Mouse (Mus musculus) splenic B cell, adult 2 months (primary cell): Measurements from ENCODE around the gene N4bp2l1.
A peak's percentile ranks its signal among the peaks of the same experiment; 100 is the strongest.

Experiments
- DNase-seq: peaks from one replicate; pipeline ENCODE4 v3.0.0-alpha.2; 2011; ENCODE audit warnings: low read depth, low spot score
- H3K27me3 ChIP-seq: 2 replicates; pipeline ENCODE4 v1.6.1; 2012; ENCODE audit warnings: mild to moderate bottlenecking, low read length, moderate library complexity, mixed read lengths; ENCODE audit not compliant: control insufficient read depth, poor library complexity, insufficient read depth, severe bottlenecking
- H3K36me3 ChIP-seq: 2 replicates; pipeline ENCODE4 v1.6.1; 2012; ENCODE audit warnings: mild to moderate bottlenecking, low read length, moderate library complexity, mixed read lengths; ENCODE audit not compliant: control insufficient read depth, poor library complexity, insufficient read depth, severe bottlenecking

The N4bp2l1 gene

DNA sequence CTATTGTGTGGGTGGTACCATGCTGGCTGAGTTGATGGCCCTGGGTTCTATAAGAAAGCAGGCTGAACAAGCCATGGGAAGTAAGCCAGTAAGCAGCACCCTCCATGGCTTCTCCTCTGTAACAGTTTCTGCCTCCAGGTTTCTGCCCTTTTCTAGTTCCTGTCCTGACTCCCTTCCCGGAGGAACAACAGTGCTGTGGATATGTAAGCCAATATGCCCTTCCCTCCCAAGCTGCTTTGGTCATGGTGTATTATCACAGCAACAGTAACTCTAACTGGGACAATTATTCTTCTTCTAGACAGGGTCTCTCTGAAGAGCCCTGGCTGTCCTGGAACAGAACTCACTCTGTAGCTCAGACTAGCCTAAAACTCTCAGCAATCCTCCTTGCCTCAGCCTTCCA, 14.1 kb upstream of the N4bp2l1 start:
- DNase-seq: no peak
- Histone ChIP-seq H3K27me3 (no peaks in the 10 kb centered on the region), H3K36me3 (no peaks in the 10 kb centered on the region)

DNA sequence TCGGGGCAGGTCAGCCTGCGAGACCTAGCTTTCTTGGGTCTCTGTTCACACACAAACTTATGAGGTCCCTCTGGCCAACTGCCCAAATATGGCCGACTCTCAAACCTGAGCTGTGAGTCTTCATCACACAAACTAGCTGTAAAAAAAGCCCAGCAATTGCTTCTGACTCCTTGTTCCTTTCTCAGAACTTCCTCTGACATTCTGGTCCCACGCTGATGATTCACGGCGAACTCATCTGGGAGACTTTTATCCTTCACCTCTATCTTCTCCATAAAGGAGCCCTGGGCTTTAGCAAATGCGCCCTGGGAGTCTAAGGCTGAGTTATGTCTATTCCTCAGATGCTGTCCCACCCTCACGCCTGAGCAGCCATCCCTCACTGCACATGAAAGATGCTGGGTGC, 10.6 kb upstream of the N4bp2l1 start:
- DNase-seq: no peak
- no peaks in the 10 kb centered on the region for H3K36me3 ChIP-seq
- no peaks in the 10 kb centered on the region for H3K27me3 ChIP-seq

DNA sequence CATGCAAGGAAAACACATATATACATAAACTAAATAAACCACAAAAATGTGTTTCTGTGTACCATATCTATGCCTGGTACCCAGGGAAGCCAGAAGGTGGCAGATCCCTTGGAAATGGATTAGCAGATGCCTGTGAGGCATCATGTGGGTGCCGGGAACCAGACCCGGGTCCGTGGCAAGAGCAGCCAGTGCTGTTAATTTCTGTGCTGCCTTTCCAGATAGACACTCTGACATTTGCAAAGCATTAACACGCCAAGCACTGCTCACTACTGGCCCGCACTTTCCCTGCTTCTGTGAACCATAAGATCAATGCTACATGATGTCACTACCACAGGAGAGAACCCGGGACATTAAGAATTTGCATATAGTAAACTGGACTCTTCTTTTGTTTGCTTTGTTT, 9.1 kb upstream of the N4bp2l1 start:
- Histone ChIP-seq H3K27me3 (no peaks in the 10 kb centered on the region), H3K36me3 (no peaks in the 10 kb centered on the region)

DNA sequence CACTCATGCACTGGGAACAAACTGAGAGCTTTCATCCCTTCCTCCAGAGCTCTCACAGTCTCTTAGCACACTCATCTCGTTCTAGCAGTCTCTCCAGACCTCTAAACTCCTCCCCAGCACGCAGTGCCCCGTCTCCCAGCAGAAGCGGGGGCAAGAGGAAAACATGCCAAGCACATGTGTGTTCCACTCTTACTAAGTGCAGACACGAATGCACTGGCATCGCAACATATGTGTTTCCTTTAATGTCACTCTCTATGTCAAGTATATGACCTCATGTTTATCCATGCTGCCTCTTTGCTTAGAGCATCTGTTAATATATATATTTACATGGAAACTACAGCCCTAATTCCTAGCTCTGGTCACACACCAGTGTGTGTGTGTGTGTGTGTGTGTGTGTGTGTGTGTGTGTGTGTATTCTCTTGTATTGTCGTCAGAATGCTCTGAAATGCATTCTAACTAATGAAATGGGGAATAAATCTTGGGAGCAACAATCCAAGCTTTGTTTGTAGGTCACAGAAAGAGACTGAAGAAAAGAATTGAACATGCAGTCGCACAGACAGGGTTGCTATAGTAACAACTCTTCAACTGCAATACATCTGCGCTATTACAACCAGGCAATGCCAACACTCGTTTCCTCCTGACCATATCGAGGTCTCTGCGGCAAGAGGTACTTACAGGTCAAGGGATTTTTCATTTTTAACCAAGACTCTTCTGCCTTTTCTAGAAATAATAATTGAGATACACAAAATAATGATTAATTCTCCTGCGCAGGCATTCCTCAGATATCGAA, 4.6 kb upstream of the N4bp2l1 start:
- no peak for DNase-seq
- H3K36me3 ChIP-seq: no peaks in the 10 kb centered on the region
- no peaks in the 10 kb centered on the region for H3K27me3 ChIP-seq

More for the DNA sequence above, 9.1 kb upstream of the N4bp2l1 start:
- DNase-seq: no peak

DNA sequence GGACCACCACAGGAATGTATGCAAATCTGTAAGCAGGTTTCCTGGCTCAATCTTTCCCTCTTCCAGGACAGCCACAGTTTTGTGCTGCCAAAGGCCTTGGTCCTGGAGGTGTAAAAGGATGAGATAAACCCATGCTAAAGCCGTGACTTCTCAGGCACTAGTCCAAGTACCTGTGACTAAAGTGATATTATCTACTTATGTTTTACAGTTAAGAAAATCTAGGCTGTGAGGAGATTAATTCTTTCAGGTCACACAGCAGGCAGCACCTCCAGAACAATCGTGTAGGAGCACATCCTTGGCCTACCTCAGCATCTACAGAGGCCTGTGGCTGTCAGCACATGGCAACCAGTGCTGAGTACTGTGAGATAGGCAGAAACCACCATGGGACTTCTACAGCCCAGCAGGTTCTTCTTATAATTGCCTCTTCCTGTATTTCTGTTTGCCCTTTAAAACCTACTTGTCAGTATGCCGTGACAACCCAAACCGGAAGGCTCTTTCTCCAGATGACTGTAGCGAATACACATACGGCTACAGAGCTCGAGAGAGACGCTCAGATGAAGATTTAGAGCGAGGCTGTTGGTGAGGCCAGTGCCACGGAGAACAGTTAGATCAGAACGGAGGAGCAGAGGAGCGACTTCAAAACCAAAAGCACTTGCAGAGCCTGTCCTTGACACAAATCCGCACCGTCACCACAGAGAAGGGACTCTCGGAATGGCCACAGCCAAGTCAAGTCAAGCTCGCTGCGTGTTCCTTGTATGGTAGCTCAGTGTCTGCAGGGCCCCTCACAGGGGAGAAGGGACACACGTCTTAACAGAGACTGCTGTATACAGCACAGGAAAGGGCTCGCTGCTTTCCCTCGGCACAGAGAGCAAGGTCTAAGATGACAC, 3.8 kb upstream of the N4bp2l1 start:
- DNase-seq: peak; percentile 60

DNA sequence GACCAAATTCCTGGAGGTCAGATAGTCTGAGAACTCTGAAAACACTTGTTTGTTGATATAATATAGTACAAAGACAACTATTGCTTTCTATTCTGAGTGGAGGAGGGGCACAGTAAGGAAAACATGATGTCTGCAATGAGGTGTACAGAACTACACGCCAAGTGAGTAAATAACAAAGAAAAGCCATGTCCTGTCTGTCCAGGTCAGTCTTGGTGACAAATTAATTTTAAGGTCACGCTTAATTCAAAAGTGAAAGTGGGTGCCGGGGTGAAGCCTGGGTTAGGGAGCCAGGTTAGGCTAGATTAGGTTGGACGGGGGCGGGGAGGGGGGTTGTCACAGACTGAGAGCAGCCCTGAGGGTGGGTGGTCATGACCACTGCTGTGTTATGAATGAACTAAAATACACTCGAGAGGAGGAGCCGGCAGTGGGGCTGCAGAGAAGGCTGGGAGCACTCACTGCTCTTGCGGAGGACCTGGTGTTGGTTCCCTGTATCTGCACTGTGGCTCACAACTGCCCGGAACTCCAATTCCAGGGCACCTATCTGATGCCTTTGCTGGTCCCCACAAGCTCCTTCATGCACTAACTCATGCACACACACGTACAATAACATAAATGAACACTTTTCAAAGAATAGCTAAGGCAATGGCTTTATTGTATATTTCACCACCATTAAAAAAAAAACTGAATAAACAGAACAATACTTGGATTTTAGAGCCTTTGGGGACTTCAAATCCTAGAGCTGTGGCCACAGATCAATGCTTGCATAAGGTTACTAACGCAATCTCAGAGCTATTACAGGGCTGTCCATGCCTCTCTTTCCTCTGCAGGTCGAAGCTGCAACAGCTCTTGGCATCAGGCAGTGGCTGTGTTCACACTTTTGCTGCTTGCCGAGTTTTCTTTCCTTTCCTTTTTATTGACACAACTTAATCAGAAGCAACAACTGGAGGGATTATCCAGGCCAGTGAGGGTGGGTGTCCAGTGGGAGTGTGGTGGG, 2.6 kb upstream of the N4bp2l1 start:
- Histone ChIP-seq H3K27me3 (no peaks in the 10 kb centered on the region), H3K36me3 (no peaks in the 10 kb centered on the region)
- DNase-seq: no peak

More for the DNA sequence above, 3.8 kb upstream of the N4bp2l1 start:
- no peaks in the 10 kb centered on the region for H3K27me3 ChIP-seq
- H3K36me3 ChIP-seq: no peaks in the 10 kb centered on the region

DNA sequence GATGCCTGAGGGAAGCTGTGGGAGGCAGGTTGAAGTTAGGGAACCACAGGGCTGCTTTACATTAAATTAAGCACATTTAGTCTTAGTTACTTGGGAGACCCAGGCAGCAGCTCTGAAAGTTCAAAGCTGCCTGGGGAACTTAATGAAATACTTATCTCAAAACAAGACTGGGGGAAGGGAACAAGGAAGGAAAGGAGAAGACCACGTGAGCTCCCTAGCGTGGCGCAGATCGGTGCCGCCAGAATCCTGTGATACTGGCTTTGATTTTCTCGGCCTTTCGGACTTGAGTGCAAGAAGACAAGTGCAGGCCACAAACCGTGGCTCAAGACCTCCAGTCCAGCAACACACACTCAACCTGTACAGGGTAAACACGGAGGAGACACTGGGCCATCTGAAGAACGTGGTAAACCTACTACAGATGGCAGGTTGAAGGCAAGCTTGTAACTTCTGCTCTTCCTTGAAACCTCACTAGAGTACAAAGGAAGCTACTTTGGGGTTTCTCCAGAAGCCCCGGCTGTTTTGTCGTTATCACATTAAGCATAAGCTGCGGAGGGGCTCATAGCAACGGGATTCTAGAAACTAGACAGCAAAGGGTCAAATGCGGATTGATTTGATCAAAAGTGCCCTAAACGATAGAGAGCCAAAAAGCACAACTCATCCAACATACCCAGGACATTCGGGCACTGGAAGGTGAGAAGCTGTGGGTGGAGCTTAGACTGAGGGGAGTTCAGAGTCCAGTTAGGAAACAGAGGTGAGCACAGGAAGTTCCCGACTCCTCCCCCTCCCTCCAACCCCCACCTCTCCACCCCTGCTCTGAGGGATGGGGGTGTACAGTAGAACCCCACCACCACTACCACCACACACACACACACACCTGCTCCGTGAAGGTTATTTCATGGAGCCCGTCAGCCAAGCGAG, 1.5 kb upstream of the N4bp2l1 start:
- H3K36me3 ChIP-seq: no peaks in the 10 kb centered on the region
- H3K27me3 ChIP-seq: no peaks in the 10 kb centered on the region
- DNase-seq: peak; percentile 22

DNA sequence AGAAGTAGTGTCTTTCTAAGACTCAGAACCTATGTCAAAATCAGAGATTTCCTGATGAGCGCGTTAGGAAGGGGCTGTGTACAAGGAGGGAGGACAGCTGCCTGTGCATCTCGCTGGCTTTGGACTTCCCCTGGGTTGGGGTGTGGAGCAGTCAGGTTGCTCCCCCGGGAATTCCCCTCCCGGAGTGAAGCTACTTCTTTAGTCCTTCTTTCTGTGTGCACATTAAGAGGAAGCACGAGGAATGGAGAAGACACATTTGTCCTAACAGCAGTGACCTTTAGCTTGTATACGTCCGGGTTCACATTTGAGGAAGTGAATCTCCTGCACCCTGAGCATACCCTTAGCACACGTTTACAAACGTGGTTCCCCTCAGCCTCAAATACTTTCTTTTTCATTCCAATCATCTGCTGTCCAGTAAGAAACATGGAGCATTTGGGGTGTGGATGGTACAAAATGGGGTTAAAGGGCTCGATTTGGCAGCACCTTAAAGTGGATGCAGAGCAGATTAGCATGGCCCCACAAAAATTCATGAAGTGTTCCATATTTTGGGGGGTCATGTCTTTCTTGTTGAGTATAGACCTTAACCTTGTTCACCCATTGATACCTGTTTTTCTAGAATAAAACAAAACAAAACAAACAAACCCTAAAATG, 1.5 kb downstream of the N4bp2l1 start:
- Histone ChIP-seq H3K36me3 (no peaks in the 10 kb centered on the region), H3K27me3 (no peaks in the 10 kb centered on the region)
- DNase-seq: peak; percentile 87

DNA sequence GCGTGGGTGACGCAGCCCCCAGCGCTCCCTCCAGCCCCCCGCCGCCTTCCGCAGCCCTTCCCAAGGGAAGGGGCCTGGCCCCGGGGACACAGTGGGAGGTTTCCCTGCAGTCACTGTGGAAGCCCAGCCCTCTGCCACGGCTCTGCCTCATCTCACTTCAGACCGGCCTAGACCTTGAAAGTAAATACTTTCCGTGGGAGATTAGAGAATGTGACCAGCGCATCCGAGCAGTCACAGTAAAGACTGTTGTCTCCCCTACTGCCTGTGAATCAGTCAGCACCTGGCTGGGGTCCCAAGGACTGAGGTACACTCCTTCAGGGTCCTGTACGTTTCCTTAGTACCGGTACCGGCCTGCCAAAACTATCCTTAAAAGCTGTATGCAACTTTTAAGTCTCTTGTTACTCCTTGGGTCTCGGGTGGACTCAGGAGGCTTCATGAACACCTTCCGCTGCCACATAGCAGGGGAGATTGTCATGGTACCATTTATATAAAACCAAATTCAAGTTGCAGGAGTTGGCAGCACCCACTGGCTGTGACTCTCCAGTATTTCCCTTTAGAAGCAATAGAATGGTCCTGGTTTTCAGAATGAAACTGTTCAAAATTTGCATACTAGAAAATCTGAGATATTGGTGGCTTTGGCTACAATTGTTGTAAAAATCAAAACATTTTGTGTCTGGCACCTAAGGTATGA, 2.2 kb downstream of the N4bp2l1 start:
- Histone ChIP-seq H3K36me3 (no peaks in the 10 kb centered on the region), H3K27me3 (no peaks in the 10 kb centered on the region)
- no peak for DNase-seq

DNA sequence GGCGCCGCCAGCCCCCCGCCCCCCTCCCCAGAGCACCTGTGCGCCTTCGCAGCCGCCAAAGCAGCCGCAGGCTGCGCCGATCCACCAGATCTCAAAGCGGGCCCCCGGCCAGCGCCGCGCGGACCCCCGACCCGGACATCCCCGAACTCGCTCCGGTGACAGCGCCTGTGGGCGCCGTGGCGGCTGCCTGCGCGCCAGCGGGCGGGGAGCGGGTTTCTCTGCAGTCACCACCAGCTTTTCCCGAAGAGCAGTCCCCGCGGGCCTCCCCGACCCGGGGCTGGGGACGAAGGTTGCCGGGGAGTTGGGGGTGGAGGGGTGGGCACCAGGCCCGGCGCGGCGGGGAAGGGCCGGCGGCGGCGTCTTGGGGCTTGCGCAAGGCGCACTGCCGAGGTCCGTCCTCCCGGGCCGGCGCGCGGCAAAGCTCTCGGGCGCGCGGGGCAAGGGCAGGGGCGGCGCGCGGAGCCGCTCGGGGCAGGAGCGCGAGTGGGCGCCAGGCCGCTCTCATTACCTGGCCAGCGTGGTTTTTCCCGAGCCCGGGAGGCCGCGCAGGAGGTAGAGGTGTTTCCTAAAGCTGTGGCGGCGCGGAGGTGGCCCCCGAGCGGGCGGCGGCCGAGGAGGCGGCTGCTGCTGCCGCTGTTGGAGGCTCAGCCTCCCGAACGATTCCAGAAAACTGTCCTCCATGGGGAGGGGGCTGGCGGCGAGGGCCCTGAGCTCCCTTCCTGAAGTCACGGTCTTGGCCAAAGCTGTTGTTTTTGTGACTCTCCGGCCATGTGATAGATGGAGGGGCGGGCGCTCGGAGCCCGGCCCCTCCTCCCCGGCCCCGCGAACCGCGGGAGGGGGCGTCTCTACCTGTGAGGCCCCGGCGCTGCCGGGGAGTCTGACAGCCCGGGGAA, 3.0 kb downstream of the N4bp2l1 start:
- peak; percentile 69 for DNase-seq
- H3K27me3 ChIP-seq: no peaks in the 10 kb centered on the region
- no peaks in the 10 kb centered on the region for H3K36me3 ChIP-seq

DNA sequence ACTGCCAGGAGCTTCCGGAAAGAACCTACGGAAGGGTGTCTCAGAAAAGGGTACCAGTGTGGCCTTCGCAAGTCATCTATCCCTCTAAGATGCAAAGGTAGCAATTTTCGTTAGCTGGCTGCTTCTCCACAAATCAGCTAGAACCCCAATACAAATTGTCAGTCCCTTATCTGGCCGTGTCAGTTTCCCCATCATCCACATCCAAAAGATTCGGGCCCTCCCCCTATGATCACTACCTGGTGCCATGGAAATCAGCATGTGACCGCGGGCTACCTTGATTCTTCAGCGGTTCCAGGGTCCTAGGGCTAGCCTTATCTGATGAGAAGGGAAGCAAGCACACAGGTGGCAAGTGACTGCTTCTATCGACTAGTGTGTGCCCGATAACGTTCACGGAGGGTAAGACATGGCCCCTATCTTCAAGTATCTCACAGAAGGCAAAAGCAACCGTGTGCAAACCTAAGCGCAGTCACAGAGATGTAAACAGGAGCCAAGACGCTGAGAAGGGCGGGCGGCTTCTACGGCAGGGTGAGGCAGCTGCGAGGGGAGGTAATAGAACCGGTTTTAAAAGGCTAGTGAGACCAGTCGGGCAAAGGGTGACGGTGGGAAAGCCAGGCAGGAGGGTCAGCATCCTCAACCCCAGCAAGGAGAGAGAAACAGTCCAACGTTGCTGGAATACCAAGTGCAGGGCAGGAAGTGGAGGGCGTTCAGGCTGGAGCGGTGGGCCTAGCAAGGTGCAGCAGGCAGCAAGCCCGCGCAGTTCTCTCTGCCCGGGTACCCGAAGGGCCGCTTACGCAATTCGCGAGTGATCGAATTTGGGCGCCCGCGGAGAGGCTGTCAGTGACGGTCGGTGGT, 3.9 kb downstream of the N4bp2l1 start:
- DNase-seq: peak; percentile 56
- Histone ChIP-seq H3K27me3 (no peaks in the 10 kb centered on the region), H3K36me3 (no peaks in the 10 kb centered on the region)
